Mouse (Mus musculus): Measurements from ENCODE around the gene B130006D01Rik. TPM values are rescaled to one million over a fixed set of nuclear protein-coding genes. Genes with fewer than 3 reads are reported as not detected.
"Not testable (repeated sequence)": the region's sequence is repeated elsewhere in the genome, so short reads cannot be mapped to it uniquely, and the experiment has no call there.

Gene B130006D01Rik
- polyA plus RNA-seq, 1 experiment from 2014 or later = 2.3 TPM

DNA sequence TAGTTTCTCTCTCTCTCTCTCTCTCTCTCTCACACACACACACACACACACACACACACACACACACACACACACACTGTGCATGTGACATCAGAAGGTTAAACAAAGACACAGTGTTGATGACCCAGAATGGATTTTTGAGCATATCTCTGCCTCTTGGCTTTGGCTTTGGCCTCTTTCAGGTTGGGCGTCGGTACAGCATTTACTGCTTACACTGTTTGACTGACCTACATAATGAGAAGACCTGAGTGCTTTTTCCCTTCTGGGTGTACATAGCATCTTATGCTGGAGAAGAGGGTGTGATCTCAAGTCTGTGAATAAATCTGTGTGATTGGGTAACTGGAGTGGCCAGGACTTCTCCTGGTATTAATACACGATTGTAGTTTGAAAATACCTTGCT lies 4.0 kb upstream of the B130006D01Rik start:
- Histone ChIP-seq H3K27ac (no peak overlapping the region), H3K4me2 (no peak overlapping the region), H3K36me3 (replicated peaks) (no peaks in the 10 kb centered on the region), H3K27me3 (no peaks in the 10 kb centered on the region), H3K4me1 (peaks cover 20% of the 10 kb centered on the region), H3K9me3 (no peaks in the 10 kb centered on the region), H3K9ac (no peak overlapping the region), H3K4me3 (replicated peaks) (no peak overlapping the region)
- WGBS = 92% methylated on average over 3 of the region's 3 CpGs
- no peak for ATAC-seq (ENCODE audit: low FRiP score)

DNA sequence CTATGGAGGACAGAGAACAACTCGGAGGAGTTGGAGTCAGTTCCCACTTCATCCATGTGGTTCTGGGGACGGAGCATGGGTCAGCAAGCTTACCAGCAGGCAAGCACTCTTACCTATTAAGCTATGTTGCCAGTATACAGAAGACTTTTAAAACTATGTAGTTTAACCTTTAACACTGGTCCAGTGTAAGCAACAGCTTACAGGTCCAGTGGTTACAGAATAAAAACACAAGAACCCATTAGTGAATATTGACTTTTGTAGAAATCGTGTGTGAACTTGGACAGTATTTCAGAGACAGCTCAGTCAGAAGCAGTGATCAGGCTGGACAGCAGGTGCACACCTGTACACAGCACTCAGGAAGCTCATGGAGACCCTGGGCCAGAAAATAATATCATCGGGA lies 1.1 kb downstream of the B130006D01Rik start:
- H3K4me1 ChIP-seq = 0 out of 2 replicates have a peak, but pooled peaks cover 3% of the 10 kb centered on the region
- no peak overlapping the region for H3K4me2 ChIP-seq
- ATAC-seq (ENCODE audit: low FRiP score) = no peak
- H3K27ac ChIP-seq = no peak overlapping the region
- H3K27me3 ChIP-seq = no peaks in the 10 kb centered on the region
- H3K9ac ChIP-seq = no peak overlapping the region
- WGBS = 91% methylated on average over 4 of the region's 4 CpGs
- H3K9me3 ChIP-seq = no peaks in the 10 kb centered on the region
- H3K4me3 ChIP-seq (replicated peaks) = no peak overlapping the region
- H3K36me3 ChIP-seq (replicated peaks) = no peaks in the 10 kb centered on the region

DNA sequence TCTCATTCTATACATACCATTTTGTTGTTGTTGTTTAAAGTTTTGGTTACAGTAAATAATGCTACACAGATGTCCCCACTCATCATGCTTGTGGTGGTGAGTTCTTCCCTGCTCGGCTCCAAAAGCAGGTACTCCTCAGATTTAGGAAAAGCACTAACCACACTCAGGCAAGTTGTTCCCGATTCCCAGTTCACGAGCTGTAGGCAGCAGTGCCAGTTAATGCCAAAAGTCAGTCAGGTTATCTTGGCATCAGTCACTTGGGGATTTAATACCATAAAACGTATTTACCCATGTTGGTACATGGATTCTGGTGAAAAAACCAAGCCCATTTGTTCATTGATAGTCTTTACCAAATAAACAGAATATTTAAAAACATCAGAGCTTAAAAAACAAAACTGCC lies 2.8 kb downstream of the B130006D01Rik start:
- H3K27me3 ChIP-seq = no peaks in the 10 kb centered on the region
- 84% methylated on average over 4 of the region's 4 CpGs for WGBS
- 0 out of 2 replicates have a peak, but pooled peaks cover 3% of the 10 kb centered on the region for H3K4me1 ChIP-seq
- H3K9me3 ChIP-seq = no peaks in the 10 kb centered on the region
- ATAC-seq (ENCODE audit: low FRiP score) = no peak
- no peaks in the 10 kb centered on the region for H3K36me3 ChIP-seq (replicated peaks)
- H3K27ac ChIP-seq = no peak overlapping the region
- no peak overlapping the region for H3K9ac ChIP-seq
- no peak overlapping the region for H3K4me2 ChIP-seq
- H3K4me3 ChIP-seq (replicated peaks) = no peak overlapping the region

DNA sequence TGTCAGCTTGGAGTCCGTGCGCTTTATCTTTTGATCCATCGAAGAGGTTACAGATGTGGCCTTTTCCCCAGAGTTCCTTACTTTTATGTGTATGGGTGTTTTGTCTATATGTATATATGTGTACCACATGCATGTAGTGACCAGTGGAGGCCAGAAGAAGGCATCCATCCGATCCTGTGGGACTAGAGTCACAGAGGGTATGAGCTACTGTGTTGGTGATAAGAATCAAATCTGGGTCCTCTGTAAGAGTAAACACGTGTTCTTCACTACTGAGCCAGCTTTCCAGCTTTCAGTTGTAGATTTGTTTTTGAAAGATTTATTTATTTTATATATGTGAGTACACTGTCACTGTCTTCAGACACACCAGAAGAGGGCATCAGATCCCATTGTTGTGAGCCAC lies 4.6 kb downstream of the B130006D01Rik start:
- Histone ChIP-seq H3K27me3 (no peaks in the 10 kb centered on the region), H3K9ac (no peak overlapping the region), H3K4me1 (0 out of 2 replicates have a peak, but pooled peaks cover 3% of the 10 kb centered on the region), H3K4me3 (replicated peaks) (no peak overlapping the region), H3K4me2 (no peak overlapping the region), H3K27ac (no peak overlapping the region), H3K36me3 (replicated peaks) (no peaks in the 10 kb centered on the region), H3K9me3 (no peaks in the 10 kb centered on the region)
- ATAC-seq (ENCODE audit: low FRiP score) = no peak
- WGBS = 91% methylated on average over 5 of the region's 5 CpGs

DNA sequence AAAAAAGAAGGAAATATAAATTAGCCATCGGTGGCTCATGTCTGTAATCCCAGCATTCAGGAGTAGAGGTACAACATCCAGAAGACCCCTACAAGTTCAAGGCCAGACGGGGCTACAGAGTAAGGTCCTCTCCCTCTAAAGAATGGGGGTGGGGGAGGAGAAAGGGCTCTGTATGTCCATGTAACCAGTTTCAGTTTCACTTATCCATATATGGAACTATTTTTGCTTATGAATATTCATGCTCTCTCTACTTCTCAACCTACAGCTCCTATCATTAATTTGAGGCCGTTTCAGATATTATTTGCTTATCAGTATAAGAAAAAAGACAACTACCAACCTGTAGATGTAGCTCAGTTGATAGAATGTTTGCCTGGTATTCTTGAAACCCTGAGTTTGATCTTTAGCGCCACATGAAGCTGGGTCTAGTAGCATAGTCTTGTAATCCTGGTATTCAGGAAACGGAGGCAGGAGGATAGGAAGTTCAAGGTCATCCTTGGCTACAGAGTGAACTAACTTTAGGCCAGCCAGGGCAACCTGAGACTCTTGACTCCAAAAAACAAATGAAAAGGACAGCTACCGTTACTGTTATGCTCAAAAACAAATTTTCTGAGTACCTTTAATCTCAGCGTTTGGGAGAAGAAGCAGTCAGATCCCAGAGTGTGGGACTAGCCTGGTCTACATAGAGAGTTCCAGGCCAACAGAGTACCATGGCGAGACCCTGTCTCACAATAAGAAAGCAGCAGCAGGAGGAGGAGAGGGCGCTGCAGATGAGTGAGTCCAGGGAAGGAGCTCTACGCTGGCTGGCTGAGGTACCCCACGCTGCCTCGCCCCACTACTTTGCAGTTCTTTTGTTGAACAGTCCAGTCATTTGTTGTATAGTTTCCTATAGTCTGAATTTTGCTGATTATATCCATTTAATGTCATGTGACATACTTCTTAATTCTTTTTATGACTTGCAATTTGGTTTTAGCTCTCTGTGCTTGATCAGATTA lies 5.8 kb downstream of the B130006D01Rik start:
- WGBS = 89% methylated on average over 12 of the region's 12 CpGs

DNA sequence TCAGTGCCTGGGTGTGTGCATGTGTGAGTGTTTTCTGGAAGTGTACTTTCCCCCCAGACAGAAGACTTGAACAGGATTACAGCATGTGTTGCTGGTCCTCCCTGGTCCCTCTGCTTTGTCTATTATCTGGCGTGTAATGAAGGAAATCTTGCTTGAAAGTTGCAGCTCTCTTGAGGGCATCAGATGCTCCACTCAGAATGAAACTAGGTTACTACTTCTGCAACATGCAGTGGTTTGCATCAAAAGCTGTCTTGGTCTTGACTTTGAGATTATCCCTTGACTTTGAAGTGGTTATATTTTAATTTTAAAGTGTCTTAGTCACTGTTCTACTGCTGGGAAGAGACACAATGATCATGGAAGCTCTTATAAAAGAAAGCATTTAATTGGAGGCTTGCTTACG lies 11.1 kb downstream of the B130006D01Rik start:
- Histone ChIP-seq H3K4me1 (no peaks in the 10 kb centered on the region), H3K9ac (no peak overlapping the region), H3K27me3 (no peaks in the 10 kb centered on the region), H3K9me3 (0 out of 2 replicates have a peak, but pooled peaks cover 2% of the 10 kb centered on the region), H3K4me3 (replicated peaks) (no peak overlapping the region), H3K4me2 (no peak overlapping the region), H3K27ac (no peak overlapping the region), H3K36me3 (replicated peaks) (no peaks in the 10 kb centered on the region)
- 80% methylated on average over 2 of the region's 2 CpGs for WGBS
- no peak for ATAC-seq (ENCODE audit: low FRiP score)

More for the DNA sequence above, 5.8 kb downstream of the B130006D01Rik start:
- ATAC-seq (ENCODE audit: low FRiP score) = no peak
- Histone ChIP-seq H3K27me3 (no peaks in the 10 kb centered on the region), H3K9ac (no peak overlapping the region), H3K4me1 (0 out of 2 replicates have a peak, but pooled peaks cover 3% of the 10 kb centered on the region), H3K4me2 (no peak overlapping the region), H3K4me3 (replicated peaks) (no peak overlapping the region), H3K27ac (no peak overlapping the region), H3K36me3 (replicated peaks) (no peaks in the 10 kb centered on the region), H3K9me3 (no peaks in the 10 kb centered on the region)

DNA sequence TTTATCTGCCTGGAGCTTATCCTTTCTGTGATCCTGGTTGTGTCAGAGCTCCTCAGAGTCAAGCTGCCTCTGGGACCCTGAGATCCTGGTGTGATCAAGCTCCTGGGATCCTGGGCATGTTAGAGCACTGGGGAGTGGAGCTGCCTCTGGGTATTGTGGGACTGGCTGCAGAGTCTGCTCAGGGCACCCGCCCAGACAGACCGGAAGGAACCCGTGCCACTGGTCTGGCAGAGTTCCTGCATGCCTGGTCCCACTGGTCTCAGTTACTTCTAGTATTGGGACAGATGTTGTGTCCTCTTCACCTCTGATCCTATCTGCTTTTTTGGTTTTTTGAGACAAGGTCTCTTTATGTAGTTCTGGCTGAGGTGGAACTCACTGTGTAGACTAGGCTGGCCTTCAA lies 14.4 kb downstream of the B130006D01Rik start:
- Histone ChIP-seq H3K27me3 (no peaks in the 10 kb centered on the region), H3K27ac (no peak overlapping the region), H3K9ac (no peak overlapping the region), H3K4me2 (no peak overlapping the region), H3K4me1 (no peaks in the 10 kb centered on the region), H3K36me3 (replicated peaks) (no peaks in the 10 kb centered on the region), H3K9me3 (0 out of 2 replicates have a peak, but pooled peaks cover 2% of the 10 kb centered on the region), H3K4me3 (replicated peaks) (no peak overlapping the region)
- ATAC-seq (ENCODE audit: low FRiP score) = no peak
- 89% methylated on average over 3 of the region's 3 CpGs for WGBS

DNA sequence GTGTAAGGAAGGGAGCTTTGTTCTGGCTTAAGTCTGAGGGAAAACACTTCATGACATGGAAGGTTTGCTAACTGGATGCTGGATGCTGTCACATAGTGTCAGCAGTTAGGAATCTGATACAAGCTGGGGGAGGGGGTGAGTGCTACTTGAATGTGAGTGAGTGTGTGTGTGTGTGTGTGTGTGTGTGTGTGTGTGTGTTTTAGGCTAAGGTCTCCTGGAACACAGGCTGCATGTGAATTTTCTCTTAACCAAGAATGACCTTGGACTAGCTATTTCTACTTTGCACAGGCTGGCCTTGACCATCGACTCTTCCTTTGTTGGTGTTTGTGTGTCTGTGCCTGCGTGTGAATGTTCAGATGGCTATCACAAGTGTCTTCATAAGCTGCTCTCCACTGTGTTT lies 21.1 kb downstream of the B130006D01Rik start:
- H3K4me1 ChIP-seq = no peaks in the 10 kb centered on the region
- H3K27me3 ChIP-seq = no peaks in the 10 kb centered on the region
- H3K27ac ChIP-seq = no peak overlapping the region
- 94% methylated on average over 2 of the region's 2 CpGs for WGBS
- no peak overlapping the region for H3K9ac ChIP-seq
- ATAC-seq (ENCODE audit: low FRiP score) = no peak
- 0 out of 2 replicates have a peak, but pooled peaks cover 3% of the 10 kb centered on the region for H3K9me3 ChIP-seq
- H3K36me3 ChIP-seq (replicated peaks) = peaks cover 9% of the 10 kb centered on the region; the same call in 1 of the 2 replicates
- H3K4me2 ChIP-seq = no peak overlapping the region
- no peak overlapping the region for H3K4me3 ChIP-seq (replicated peaks)

DNA sequence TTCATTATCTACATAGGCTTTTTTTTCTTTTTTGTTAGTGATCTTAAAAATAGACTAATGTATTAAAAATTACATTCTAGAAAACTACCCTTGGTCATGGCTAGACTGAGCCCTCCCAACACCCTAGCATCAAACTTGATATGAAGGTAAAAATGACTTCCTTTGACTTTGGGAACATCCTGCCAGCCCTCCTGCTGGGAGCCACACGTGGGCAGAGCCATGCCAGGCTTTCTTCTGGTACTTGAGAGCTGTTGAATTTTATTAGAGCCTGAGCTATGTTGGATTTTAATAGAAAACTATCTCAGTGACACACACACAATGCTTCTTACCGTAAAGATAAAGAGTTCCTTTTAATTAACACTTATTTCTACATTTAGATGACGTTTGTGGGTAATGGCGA lies 23.4 kb downstream of the B130006D01Rik start:
- H3K4me2 ChIP-seq = no peak overlapping the region
- WGBS = 82% methylated on average over 4 of the region's 4 CpGs
- H3K4me1 ChIP-seq = no peaks in the 10 kb centered on the region
- H3K9me3 ChIP-seq = 0 out of 2 replicates have a peak, but pooled peaks cover 3% of the 10 kb centered on the region
- H3K27me3 ChIP-seq = no peaks in the 10 kb centered on the region
- no peak overlapping the region for H3K9ac ChIP-seq
- H3K36me3 ChIP-seq (replicated peaks) = peaks cover 13% of the 10 kb centered on the region
- no peak overlapping the region for H3K27ac ChIP-seq
- ATAC-seq (ENCODE audit: low FRiP score) = no peak
- no peak overlapping the region for H3K4me3 ChIP-seq (replicated peaks)

DNA sequence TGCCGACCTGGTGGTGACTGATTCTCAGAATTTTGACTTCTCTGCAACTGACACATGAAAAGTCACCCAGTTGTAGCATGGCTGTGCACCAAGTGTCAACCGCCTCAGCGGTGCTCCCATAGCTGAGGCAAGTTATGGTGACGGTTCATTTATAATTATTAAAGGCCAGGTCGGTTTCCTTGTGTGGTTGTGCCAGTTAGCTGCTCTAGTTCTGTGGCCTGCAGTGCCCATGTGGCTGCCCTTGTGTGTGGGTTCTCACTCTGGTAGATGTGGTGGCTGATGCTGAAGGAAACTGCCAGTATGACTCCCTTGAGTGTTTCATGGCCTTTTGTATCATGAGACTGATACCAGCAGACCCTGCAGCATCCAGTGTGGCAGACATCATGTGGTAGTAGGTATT lies 24.9 kb downstream of the B130006D01Rik start:
- no peak overlapping the region for H3K27ac ChIP-seq
- 90% methylated on average over 5 of the region's 5 CpGs for WGBS
- no peak overlapping the region for H3K9ac ChIP-seq
- peaks cover 21% of the 10 kb centered on the region for H3K36me3 ChIP-seq (replicated peaks)
- no peaks in the 10 kb centered on the region for H3K27me3 ChIP-seq
- H3K4me3 ChIP-seq (replicated peaks) = no peak overlapping the region
- no peaks in the 10 kb centered on the region for H3K4me1 ChIP-seq
- ATAC-seq (ENCODE audit: low FRiP score) = no peak
- 0 out of 2 replicates have a peak, but pooled peaks cover 3% of the 10 kb centered on the region for H3K9me3 ChIP-seq
- no peak overlapping the region for H3K4me2 ChIP-seq

DNA sequence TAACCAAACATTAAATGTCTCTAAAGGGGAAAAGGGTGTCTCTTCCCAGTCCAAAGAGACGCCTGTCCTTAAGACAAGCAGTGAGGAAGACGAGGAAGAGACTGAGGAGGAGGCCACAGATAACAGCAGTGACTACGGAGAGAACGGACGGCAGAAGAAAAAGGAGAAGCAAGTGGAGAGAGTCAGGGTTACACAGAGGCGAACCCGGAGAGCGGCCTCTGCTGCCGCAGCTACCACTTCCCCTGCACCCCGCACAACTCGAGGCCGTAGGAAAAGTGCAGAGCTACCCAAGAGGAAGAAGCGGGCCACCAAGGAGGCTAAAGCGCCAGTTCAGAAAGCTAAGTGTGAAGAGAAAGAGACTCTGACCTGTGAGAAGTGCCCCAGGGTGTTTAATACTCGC lies 26.2 kb downstream of the B130006D01Rik start:
- Histone ChIP-seq H3K4me1 (no peaks in the 10 kb centered on the region), H3K36me3 (replicated peaks) (peaks cover 32% of the 10 kb centered on the region), H3K4me2 (no peak overlapping the region), H3K4me3 (replicated peaks) (no peak overlapping the region), H3K9ac (no peak overlapping the region), H3K9me3 (no peaks in the 10 kb centered on the region), H3K27ac (no peak overlapping the region), H3K27me3 (no peaks in the 10 kb centered on the region)
- 86% methylated on average over 15 of the region's 15 CpGs for WGBS
- ATAC-seq (ENCODE audit: low FRiP score) = no peak

DNA sequence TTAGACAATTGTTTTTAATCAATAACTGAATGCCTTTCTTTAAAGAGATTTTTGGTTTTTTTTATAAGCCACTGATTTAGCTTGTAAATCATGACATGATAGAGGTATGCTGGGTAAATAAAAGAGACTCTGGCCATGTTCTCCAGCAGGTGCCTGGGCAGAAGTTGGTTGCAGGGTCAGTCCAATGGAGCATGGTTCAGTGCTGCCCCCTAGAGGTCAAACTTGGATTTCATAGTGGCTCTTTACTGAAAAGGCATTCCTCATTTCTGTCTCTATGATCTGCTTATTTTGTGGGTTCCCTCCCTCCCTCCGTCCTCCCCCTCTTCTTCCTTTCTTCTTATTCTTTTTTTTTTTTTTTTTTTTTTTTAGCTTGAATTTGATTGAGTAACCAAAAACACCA lies 27.6 kb downstream of the B130006D01Rik start:
- H3K27me3 ChIP-seq = no peaks in the 10 kb centered on the region
- peaks cover 42% of the 10 kb centered on the region for H3K36me3 ChIP-seq (replicated peaks)
- H3K9ac ChIP-seq = no peak overlapping the region
- H3K4me2 ChIP-seq = no peak overlapping the region
- no peaks in the 10 kb centered on the region for H3K4me1 ChIP-seq
- no peak for ATAC-seq (ENCODE audit: low FRiP score)
- H3K9me3 ChIP-seq = no peaks in the 10 kb centered on the region
- 0% methylated on average over 1 of the region's 1 CpGs for WGBS
- H3K27ac ChIP-seq = no peak overlapping the region
- no peak overlapping the region for H3K4me3 ChIP-seq (replicated peaks)

DNA sequence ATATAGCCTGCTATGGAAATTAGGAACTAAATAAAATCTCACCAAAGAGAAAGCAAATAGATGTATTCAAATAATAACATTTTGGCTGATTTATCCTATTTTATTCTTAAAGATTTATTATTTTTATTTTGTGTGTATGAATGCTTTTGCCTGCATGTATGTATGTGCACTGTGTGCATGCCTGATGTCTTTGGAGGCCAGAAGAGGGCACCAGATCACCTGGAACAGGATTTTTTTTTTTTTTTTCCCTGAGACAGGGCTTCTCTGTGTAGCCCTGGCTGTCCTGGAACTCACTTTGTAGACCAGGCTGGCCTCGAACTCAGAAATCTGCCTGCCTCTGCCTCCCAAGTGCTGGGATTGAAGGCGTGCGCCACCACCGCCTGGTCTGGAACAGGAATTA lies 31.8 kb downstream of the B130006D01Rik start:
- not testable (repeated sequence) for H3K9ac ChIP-seq; H3K4me3 ChIP-seq (replicated peaks); H3K27me3 ChIP-seq; ATAC-seq (ENCODE audit: low FRiP score); H3K9me3 ChIP-seq; H3K4me1 ChIP-seq; H3K4me2 ChIP-seq; H3K27ac ChIP-seq
- peaks cover 33% of the 10 kb centered on the region for H3K36me3 ChIP-seq (replicated peaks)
- over 99% methylated on average over 4 of the region's 4 CpGs for WGBS

Measured in forebrain, embryonic 12.5 days (tissue).